Mouse (Mus musculus) thymus, postnatal 36 days (tissue): ENCODE measurements at regions not wholly inside any gene's neighbourhood (a gene's known extent, or its start where the extent isn't known, plus 50 kb on each side); places are given as distances from the start of the nearest gene placed in this dataset.

Experiments
- DNase-seq, 2 experiments: peaks; one replicate each; pipeline ENCODE4 v3.0.0; 2022; ENCODE audit warnings: mixed read lengths in 2 of 2

DNA sequence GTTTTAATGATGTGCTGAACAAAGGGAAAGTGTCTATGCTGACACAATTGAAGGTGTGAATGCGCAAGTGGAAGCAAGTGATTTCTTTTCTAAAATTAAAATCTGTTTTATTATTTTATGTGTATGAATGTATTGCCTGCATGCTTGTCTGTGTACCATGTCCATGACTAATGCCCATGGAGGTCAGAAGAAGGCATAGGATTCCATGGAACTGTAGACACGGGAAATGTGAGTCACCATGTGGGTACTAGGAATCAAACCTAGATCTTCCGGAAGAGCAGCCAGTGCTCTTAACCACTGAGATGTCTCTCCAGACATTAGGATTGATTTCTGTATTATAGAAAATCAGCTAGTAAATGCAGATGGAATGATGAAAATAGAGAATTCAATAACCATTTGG lies 134.9 kb upstream of the Pgrmc2 start:
- DNase-seq, result no peak

DNA sequence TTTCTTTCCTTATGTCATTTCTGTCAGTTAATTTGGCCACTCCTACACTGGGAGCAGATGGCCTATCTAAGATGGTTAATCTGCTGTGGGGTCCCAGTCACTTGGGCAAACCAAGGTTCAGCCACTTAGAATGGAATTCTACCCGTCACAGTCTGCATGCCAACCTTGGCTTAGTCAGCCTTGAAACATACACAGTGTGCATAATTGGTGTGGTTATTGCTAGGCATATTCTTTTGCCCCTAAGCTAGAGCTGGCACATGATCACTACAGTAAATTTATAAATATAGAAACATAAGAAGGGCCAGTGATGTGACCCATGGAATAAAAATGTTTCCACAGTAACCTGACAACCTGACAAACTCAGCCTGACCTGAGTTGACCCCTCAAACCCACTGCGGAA lies 130.7 kb upstream of the Pgrmc2 start:
- DNase-seq, result no peak

DNA sequence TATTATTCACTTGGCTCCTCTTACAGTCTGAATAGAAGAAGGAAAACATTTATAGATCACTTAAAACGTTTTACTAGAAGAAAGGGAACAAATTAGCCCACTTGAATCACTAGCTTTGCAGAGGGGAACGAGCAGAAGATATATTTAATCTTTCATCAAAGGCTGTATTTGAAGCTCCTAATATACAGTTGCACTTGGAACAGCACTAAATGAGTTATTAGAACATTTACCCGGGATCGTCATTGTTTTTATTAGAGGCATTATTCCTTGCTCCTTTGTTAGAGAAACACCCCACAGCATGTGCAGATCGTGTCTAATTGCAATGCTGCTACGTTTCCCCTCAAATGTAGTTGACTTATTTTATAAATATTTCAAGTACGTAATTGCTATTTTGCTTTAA lies 127.5 kb upstream of the Pgrmc2 start:
- no peak for DNase-seq

DNA sequence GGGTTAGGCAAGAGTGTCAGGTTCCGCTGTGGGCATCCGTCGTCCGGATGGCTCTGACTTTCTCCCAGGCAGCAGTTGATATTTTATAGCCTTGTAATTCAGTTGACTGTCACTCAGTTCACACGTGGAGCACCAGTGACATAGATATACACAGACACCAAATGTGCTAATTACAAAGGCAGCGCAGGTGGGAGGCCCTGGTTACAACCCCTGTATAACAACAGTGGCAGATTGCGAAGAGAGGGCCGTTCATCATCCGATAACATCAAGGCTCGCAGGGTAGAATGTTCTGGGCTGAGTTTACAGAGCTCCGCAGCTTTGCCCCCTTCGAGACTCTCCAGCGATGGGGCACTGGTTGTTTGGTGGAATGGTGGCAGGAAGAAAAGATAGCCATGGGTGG lies 120.0 kb upstream of the Pgrmc2 start:
- no peak for DNase-seq

DNA sequence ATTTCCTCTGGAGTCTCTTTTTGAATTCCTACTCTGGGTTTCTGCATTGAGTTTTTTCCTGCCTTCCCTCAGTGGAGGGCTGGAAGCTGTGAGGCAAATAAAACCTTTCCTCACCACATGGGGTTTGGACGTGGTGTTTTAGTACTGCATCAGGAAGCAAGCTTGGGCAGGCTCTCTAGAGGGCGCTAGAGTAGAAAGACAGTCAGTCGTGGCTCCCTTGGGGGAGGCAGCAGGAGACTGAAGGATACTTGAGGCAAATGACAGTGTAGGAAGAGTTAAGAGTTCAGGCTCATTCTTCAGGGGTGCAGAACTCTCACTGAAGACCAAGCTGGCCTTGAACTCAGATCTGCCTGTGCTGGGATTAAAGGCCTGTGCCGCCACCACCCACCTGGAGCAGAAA lies 118.9 kb upstream of the Pgrmc2 start:
- DNase-seq, result peak; percentile 23 to 32

DNA sequence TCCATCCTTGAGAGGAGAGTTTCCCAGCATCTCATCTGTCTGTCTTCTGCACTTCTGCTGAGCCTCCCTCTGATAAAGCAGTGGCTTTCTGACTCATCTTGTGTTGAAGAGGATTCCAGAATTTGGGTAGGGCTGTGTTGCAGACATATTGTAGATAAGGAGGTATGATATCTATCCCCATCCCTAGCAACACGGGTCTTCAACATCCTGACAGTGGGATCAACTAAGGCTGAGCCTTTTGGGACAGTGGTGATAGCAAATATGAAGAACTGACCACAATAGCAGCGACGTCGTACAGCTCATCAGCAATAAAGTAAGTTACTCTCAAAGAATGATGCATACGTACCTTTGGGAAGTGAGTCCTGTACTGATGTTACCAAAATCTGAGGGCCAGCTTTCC lies 117.2 kb upstream of the Pgrmc2 start:
- no peak for DNase-seq

DNA sequence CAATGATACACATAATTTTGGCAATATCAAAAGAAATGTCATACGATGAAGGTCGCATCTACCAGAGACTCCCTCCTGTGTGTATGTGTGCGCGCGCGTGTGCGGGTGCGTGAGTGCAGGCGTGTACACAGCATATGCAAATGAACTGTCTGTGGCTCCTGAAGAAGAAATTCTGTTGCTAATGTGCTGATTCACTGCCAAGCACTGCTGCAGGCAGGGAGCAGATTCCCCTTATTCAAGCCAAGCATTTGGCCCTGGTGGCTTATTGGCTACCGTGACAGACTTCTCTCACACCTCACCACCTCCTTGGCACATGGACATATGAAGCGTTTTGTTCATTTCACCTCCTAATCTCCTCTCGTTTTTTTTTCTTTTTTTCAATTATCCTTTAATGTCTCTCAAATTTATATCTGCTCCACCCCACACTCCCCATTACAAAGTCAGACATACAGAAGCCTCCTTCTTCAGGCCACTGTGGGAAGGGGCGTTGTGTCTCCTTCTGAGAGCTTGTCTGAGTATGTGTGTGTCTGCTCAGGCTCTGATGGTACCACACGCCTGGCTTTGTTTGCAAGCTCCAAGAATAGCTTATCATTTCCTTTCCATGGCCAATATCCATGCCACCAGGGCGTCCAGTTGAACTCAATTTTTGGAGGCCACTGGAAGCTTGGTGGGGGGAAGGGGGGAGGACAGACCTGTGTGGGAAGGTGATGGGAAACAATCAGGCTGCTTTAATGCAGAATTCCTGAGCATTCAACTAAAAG lies 115.5 kb upstream of the Pgrmc2 start:
- no peak for DNase-seq

DNA sequence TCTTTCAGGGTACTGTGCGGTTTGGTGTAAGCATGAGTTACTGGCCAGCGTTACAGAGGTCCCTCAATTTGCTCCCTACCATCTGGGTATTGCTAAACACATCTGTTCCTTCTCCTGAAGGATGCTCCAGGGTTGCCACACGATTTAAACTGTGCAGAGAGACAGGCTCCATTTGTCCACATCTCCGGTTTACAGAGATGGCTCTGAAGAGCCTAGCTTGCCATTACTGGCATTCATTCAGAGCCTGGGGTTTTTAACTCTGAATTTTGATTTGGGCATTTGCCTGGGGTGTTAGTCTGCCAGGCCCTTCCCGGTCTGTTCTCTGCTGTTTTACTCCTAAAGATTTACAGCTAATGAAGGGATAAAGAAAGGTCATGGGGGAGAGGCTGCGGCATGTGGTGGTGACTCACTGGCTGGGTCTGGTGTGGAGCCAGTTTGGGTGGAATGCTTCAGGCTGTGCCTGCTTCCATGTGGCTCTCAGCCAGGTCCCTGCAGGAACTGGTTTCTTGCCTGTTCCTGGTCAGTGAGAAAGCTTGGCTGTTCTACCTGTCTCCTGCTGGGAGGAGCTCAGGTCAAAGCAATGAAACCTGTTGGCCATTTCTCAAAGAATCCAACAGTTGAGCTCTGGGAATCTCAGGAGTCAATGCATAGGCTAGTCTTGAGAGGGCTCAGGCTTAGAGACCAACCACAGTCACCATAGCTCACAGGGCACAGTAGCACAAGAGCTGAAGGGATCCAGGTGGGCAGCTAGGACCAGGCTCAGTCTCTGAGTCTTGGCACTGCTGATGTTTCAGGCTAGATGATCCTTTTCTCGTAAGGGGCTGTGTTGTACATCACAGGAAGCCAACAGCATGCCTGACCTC lies 112.5 kb upstream of the Pgrmc2 start:
- no peak for DNase-seq

DNA sequence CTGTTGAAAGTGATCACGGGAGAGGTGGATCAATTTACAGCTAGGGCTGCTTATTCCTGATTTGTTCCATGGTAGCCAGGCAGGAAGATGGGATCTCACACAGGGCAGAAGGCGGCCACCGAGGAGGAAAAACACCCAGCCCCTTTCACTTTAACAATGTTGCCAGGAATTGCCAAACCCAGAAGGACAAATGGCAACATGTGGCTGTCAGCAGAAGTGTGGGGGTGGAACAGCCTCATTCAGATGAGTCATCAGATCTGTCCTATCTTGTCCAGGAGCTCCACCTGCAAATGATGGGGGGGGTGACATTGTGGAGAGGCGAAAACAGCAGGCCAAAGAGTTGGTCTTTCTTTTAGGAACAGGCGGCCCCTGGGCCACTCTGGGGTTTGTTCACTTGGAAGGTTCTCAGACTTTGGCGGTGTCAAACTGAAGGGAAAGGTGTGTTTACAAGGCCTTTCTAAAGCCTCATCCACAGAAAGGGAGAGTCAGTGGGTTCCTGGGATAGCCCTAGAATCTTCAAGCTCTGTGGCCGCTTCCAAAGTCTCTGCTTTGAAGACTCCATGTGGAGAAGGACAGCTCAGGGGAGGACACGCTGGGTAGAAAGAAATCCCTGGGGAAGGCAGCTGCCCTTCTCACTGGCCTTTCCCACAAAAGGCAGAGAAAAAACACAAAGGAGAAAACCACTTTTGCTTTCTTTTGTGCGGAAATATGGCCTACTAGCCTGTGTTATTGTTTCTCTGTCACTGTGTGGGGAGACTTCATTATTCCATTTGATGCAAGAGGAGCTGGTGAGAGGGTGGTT lies 111.7 kb upstream of the Pgrmc2 start:
- DNase-seq, result no peak

DNA sequence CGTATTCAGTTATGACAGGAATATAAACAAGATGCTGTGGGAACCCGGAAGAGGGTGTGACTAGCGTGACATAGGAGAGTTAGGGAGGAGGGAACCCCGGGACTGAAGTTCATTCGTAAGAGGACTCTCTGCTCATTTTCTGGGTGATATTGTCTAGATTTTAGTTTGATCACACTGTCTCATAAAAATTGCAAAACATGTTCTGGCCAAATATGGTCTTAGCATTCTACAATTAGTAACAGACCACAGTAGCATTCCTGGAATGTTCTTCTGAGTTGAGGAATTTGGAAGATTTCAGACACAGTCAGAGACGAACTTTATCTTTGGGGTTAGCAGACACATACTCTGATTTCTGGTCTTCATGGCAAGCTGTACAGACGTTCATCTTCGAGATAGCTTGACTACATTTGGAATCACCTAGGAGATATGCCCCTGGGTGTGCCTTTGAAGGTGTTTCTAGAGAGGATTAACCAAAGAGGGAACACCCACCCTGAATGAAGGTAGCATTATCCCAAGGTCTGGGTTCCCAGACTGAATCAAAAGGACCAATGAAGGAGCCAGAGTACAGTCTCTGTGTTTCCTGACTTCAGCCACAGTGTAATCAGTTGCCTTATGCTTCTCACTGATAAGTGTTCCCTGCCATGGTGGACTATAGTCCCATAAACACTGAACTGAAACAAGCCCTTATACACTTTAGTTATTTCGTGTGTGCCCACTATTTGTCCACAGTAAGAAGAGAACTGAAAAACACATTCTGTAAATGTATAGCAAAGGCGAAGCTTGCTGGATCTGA lies 102.7 kb upstream of the Pgrmc2 start:
- no peak for DNase-seq

DNA sequence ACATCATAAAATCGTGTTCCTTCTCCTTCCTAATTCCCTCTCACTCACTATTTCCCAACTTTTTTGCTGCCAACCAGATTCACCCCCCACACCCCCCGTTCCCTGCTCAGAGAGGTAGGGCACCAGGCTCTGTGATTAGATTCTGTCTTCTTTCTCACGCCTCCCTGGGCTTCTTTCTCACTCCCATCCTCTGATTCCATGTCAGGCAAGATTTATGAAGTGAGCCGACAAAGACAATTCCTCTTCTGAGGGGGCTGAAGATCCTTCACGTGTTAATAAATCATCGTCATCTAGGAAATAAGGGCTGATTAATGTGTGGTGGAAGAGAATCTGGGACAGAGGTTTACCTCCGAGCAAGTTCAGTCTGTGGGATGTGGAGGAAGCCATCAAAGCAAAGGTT lies 101.5 kb upstream of the Pgrmc2 start:
- DNase-seq, result no peak

DNA sequence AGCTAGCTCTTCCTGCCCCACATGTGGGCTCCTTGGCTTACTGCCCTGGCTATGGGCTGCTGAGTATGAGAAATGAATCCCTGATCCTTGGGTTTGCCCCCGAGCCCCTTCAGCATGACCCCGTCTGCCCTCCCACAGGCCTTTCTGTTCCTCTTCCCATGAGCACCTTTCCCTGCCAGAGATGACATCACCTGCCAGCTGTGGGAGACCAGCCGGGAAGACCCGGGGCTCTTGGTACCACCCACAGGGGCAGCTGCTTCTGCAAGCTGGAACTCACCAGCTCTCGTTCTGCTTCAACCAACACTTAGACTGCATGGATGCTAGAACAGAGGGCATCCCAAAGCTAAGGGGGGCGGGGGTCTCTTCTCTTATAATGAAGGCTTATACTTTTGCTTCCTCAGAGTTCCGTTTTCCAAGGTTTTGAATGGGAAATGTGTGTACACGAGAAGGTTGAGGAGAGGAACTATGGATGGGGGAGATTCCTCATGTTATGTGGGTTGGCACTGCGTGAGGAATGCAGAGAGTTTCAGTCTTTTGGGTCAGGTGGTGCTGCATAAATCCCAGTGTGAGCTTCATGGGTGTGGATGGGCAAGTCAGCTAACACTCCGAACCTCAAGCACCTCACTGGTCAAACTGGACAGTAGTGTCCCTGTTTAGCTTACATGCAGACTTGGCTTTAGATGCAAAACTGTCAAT lies 100.2 kb upstream of the Pgrmc2 start:
- DNase-seq, result no peak

DNA sequence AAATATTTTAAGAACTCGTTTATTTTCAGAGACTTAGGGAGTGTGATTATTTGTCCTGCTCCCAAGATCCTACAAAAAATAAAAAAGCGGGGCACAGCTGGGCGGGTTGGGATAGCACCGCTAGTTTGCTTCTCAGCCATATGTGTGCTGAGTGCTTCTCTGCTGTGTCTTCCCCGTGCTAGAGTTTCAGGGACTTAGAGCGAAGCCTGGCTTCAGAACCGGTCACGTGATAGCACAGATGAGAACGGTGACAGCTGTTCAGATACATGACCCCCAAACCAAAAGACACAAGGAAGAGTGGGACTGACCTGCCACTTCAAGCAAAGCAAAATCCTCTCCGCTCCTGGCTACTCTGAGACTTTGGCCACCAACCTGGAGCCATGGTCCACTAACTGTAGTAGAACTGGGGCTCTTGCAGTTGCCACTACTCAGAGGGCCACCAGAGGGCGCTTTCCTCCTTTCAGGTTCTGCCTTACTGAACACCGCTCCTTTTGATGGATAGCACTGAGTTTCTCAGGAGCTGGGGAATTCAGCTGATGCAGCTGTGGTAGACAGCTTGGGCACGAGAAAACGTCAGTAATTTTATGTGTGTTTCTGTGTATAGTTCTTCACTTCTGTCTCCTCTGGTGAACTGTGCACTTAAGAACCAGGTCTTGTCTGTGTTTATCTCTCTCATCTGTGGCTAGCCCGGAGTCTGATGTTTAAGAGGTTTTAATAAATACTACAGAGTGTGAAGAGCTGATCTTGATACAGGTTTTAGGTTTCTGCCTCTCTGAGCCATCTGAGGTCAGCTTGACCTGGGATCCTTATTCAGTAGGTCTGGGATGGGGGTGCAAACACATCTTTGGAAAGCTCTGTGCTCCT lies 99.4 kb upstream of the Pgrmc2 start:
- peak; percentile 57 to 64 for DNase-seq

DNA sequence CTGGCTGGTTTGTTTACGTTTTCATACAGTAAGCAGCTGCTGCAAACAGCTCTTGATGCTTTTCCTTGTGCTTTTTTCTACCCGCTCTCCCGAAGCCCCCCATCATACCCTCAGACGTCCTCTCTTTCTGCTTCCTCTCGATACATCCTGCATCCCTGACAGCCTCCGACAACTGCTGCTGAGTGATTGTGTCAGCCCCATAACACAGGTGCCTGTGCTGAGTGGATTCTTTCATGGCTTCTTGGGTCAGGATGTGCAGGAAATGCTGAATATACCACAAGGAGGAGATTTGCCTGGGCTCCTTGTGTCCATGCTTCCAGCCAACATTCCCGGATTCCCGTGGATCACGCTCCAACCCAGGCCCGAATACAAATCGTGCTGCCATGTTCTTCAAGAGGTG lies 98.6 kb upstream of the Pgrmc2 start:
- DNase-seq, result no peak

DNA sequence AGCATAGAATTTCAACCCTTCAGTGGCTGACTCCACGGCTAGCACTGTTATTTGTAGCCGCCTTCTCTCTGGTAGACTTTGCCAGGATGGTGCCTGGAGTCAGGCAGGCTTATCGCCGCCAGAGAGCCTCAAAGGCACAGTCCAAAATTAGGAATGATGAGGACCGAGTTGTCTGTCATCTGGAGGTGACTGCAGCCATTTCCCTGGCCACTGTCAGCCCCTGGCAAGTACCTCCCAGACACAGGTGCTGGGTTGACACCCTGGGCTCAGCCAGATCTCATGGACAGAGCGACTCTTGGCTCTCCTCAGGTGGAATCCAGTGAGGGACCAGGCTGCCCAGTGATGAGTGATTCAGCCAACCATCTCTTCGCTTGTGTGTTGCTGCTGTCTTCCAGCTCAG lies 98.1 kb upstream of the Pgrmc2 start:
- DNase-seq, result no peak

DNA sequence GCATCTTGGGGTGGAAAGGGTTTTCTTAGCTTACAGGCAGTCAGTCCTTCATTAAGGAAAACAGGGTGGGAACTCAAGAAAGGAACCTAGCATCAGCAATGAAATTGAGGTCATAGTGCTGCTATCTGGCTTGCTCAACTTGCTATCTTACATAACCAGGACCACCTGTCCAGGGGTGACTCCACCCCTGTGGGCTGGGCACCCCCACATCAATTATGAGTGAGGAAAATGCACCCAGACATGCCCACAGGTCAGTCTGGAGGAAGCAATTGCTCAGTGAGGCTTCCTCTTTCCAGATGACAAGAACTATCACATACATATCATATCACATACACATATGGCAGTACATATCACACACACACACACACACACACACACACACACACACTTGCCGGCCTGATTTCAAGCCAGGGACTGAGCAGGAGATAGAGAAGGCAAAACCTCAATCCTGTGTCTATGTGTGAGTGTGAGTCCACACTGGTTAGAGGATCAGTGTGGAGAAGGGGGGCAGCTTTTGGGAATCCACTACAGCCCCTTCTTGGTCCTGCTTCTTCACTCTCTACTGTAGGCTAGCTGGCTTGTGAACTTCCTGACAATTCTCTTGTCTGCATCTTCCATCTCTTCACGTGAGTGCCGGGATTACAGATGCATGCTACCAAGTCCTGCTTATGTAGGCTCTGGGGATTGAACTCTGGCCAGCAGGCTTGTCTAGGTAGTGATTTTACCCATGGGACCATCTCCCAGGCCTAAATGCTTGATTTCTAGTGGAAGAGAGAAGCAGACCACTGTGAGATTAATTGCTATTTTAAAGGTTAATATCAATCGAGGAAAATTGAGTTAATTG lies 96.4 kb upstream of the Pgrmc2 start:
- DNase-seq, result no peak

DNA sequence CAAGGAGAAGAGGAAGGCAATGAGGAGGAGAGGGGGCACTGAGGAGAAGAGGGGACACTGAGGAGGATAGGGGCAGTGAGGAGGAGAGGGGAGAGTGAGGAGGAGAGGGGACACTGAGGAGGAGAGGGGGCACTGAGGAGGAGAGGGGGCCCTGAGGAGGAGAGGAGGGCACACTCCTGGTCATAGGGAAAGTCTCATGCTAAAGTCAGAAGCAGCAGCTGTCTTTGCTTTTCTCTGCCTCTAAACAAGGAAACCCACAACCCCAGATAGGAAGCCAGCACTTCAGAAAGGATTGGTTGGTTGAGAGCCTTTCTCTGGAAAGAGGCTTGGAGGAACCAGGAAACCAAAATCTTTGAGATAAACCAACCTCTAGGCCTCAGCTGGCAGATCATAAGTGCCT lies 94.3 kb upstream of the Pgrmc2 start:
- DNase-seq, result no peak

DNA sequence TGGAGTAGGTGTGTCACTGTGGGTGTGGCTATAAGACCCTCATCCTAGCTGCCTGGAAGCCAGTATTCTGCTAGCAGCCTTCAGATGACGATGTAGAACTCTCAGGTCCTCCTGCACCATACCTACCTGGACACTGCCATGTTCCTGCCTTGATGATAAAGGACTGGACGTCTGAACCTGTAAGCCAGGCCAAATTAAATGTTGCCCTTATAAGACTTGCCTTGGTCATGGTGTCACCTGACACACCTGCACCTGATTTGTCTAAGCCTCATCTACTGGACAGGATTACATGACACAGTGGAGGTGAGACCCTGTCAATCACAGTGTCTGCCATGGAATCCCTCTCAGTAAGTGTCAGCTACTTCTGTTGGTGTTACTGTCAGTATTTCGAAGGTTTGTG lies 92.5 kb upstream of the Pgrmc2 start:
- no peak for DNase-seq

DNA sequence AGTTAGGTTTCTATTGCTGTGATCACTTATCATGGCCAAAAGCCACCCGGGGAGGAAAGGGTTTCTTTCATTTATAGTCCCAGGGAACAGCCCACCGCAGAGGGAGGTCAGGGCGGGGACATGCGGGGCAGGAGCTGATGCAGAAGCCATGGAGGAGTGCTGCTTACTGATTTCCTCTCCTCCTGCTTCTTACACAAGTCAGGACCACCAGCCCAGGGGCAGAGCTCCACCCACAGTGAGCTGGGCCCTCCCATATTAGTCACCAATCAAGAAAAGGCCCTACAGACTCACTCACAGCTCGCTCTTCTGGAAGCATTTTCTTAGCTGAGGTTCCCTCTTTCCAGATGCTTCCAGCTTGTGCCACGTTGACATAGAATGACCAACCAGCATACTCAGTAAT lies 90.7 kb upstream of the Pgrmc2 start:
- DNase-seq, result no peak
